Mouse (Mus musculus) intestine, embryonic 15.5 days (tissue): ENCODE results near the gene Ppm1m. TPM values are rescaled to one million over a fixed set of nuclear protein-coding genes. Genes with fewer than 3 reads are reported as not detected.
A peak's percentile ranks its signal among the peaks of the same experiment; 100 is the strongest.
"Not testable (repeated sequence)": the region's sequence is repeated elsewhere in the genome, so short reads cannot be mapped to it uniquely, and the experiment has no call there.

Experiments
- ATAC-seq: fragments of 200-750 bp; cut with Nextera tagmentation; 2 replicates; pipeline ENCODE4 v1.8.0; 2017; ENCODE audit warnings: moderate TSS enrichment, moderate library complexity
- H3K27ac ChIP-seq: fragments of 300-500 bp; sonication (generic); 2 replicates; pipeline ENCODE4 v1.5.1; 2015; ENCODE audit warnings: mild to moderate bottlenecking, inconsistent platforms
- H3K27me3 ChIP-seq: fragments of 300-500 bp; sonication (generic); replicated peaks from 2 replicates; pipeline ENCODE4 v1.6.1; 2015; ENCODE audit warnings: inconsistent platforms
- H3K36me3 ChIP-seq: fragments of 300-500 bp; sonication (generic); 2 replicates; pipeline ENCODE4 v1.6.1; 2015; ENCODE audit warnings: inconsistent platforms
- H3K4me1 ChIP-seq: fragments of 300-500 bp; sonication (generic); replicated peaks from 2 replicates; pipeline ENCODE4 v1.6.1; 2015; ENCODE audit warnings: inconsistent platforms
- H3K4me2 ChIP-seq: fragments of 300-500 bp; sonication (generic); replicated peaks from 2 replicates; pipeline ENCODE4 v1.6.1; 2015; ENCODE audit warnings: mild to moderate bottlenecking, inconsistent platforms
- H3K4me3 ChIP-seq: fragments of 300-500 bp; sonication (generic); replicated peaks from 2 replicates; pipeline ENCODE4 v1.5.1; 2015; ENCODE audit warnings: inconsistent platforms
- H3K9ac ChIP-seq: fragments of 300-500 bp; sonication (generic); 2 replicates; pipeline ENCODE4 v1.6.1; 2015; ENCODE audit warnings: inconsistent platforms
- H3K9me3 ChIP-seq: fragments of 300-500 bp; sonication (generic); 2 replicates; pipeline ENCODE4 v1.6.1; 2016; ENCODE audit warnings: inconsistent platforms
- WGBS: fragments of 180-500 bp; shearing (Covaris S2); methylation state at CpG from one replicate; pipeline ENCODE4 v1.1.7; 2015; 5-methylcytosine and 5-hydroxymethylcytosine counted together
- polyA plus RNA-seq: library from polyadenylated mRNA; unstranded; fragments of >200 nt; fragmentation: Nextera tagmentation; extraction: Ambion mirVana; gene quantifications from 2 replicates; pipeline ENCODE4 v1.2.1, GENCODE M21; 2015

Gene Ppm1m
- polyA plus RNA-seq, 1 experiment from 2014 or later: 31.7 TPM

DNA sequence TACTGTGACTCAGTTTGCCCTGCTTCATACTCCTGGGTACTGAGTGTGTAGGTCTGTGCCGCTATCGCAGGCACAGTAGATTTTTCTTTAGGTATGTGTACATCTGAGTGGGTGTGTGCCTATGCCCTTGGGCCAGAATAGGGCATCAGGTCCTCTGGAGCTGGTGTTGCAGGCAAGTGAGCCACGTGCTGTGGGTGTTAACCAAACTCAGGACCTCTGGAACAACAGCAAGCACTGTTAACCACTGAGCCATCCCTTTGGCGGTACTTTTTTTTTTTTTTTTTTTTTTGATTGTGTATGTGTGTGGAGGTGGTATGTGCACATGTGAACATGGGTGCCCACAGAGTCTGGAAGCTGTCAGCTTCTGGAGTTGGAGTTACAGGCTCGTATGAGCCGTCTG, 21.7 kb downstream of the Ppm1m start:
- H3K27ac ChIP-seq: no peak overlapping the region
- 85% methylated on average over 6 of the region's 6 CpGs for whole genome bisulfite sequencing

DNA sequence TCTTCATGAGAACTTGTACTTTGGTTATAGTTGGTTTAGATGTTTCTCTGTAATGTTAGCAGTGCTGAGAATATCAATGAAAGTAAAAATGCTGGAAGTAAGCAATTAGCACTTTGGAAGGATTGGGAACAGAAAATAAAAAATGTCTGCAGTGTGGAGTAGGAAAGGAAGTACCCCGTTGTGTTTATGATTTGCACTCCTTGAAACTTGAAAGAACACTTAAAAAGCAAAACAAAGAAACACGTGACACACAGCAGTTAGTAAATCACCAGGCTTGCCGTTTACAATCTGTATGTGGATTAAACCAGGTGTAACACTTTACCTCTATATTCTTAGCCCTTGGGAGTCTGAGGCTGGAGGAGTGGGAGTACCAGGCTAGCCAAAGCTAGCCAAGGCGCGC, 22.8 kb downstream of the Ppm1m start:
- ATAC-seq: no peak
- peaks cover 9% of the 10 kb centered on the region; the same call in 1 of the 2 replicates for H3K36me3 ChIP-seq
- no peaks in the 10 kb centered on the region for H3K27me3 ChIP-seq
- H3K27ac ChIP-seq: no peak overlapping the region
- H3K4me2 ChIP-seq: no peak overlapping the region
- H3K4me1 ChIP-seq: peaks cover 16% of the 10 kb centered on the region; the same call in 1 of the 2 replicates
- H3K4me3 ChIP-seq: no peak overlapping the region
- WGBS: 60% methylated on average over 5 of the region's 5 CpGs
- no peak overlapping the region for H3K9ac ChIP-seq
- no peaks in the 10 kb centered on the region for H3K9me3 ChIP-seq

More for the DNA sequence above, 21.7 kb downstream of the Ppm1m start:
- Histone ChIP-seq H3K4me1 (peaks cover 16% of the 10 kb centered on the region; the same call in 1 of the 2 replicates), H3K4me3 (no peak overlapping the region), H3K27me3 (no peaks in the 10 kb centered on the region), H3K9ac (no peak overlapping the region), H3K36me3 (peaks cover 15% of the 10 kb centered on the region; the same call in 1 of the 2 replicates), H3K9me3 (no peaks in the 10 kb centered on the region), H3K4me2 (no peak overlapping the region)
- no peak for ATAC-seq

DNA sequence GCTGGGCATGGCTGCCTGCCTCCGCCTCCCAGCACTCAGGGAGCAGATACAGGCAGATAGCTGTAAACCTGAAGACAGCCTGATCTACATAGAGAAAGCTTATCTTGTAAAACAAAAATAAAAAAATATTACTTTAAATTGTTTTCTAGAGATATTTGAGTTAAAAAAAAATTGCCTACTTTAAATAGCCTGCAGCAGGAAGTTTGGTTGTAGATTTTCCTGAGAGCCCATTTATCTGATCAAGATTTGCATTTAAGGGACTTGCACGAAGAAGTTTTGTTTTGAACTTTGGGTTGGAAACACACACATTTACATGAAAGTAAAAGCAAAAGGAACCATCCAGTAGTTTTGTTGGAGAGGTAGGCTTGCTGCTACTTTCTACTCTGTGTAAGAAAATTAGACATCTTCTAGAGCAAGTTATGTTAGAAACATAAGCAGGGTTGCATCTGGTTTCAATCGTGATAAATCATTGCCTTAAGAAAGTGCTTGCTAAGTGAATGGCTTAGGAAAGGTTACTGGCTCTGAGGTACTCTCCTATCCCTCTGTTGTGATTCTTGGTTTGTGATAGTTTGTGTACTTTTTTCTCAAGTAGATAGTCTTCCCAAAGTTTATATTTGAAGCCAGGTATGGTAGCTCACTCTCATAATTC, 23.9 kb downstream of the Ppm1m start:
- Histone ChIP-seq H3K4me3 (no peak overlapping the region), H3K27ac (no peak overlapping the region), H3K36me3 (0 out of 2 replicates have a peak, but pooled peaks cover 3% of the 10 kb centered on the region), H3K4me2 (no peak overlapping the region), H3K9ac (no peak overlapping the region), H3K4me1 (peaks cover 16% of the 10 kb centered on the region; the same call in 1 of the 2 replicates), H3K9me3 (no peaks in the 10 kb centered on the region), H3K27me3 (no peaks in the 10 kb centered on the region)
- no peak for ATAC-seq
- 62% methylated on average over 3 of the region's 3 CpGs for WGBS

DNA sequence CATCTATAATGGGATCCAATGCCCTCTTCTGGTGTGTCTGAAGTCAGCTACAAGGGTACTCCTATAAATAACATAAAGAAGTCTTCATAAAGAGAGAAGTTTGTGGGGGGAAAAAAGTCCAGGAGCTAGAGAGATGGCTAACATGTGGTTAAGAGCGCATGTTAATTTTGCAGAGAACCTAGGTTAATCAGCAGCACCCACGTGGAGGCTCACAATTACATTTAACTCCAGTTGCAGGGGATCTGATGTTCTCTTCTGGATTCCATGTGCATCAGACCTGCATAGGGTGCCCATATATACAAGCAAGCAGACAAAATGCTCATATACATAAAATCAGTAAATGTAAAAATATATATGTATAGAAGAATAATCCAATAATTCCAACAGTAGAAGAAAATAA, 26.2 kb downstream of the Ppm1m start:
- 61% methylated on average over 2 of the region's 2 CpGs for WGBS
- Histone ChIP-seq H3K36me3 (no peaks in the 10 kb centered on the region), H3K4me1 (peaks cover 16% of the 10 kb centered on the region; the same call in 1 of the 2 replicates), H3K27me3 (no peaks in the 10 kb centered on the region), H3K27ac (no peak overlapping the region), H3K9me3 (no peaks in the 10 kb centered on the region), H3K4me2 (peak overlapping the region; percentile 60), H3K4me3 (peak overlapping the region; percentile 20), H3K9ac (no peak overlapping the region)
- no peak for ATAC-seq

DNA sequence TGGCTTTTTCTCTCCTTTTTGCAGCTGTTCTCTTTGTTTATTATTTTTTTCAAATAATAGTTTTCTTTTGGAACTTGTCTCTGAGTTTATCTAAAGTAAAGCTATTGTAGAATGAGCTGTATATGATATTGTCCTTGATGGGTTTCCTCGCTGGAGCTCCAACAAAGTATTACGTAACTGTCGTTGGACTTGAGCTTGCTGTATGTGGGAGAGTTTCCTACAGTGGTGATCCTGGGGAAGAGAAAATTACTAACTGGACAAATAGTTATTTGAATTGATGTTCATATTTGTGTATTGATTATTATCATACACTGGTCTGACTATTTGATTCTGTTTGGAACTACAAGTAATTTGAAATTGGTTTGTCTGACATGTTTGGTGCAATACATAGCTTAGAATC, 27.0 kb downstream of the Ppm1m start:
- no peak overlapping the region for H3K9ac ChIP-seq
- H3K27me3 ChIP-seq: no peaks in the 10 kb centered on the region
- H3K4me3 ChIP-seq: peak overlapping the region; percentile 89
- H3K27ac ChIP-seq: no peak overlapping the region
- ATAC-seq: no peak
- peak overlapping the region; percentile 60 for H3K4me2 ChIP-seq
- H3K36me3 ChIP-seq: no peaks in the 10 kb centered on the region
- peaks cover 16% of the 10 kb centered on the region; the same call in 1 of the 2 replicates for H3K4me1 ChIP-seq
- H3K9me3 ChIP-seq: no peaks in the 10 kb centered on the region
- WGBS: 2% methylated on average over 3 of the region's 3 CpGs

DNA sequence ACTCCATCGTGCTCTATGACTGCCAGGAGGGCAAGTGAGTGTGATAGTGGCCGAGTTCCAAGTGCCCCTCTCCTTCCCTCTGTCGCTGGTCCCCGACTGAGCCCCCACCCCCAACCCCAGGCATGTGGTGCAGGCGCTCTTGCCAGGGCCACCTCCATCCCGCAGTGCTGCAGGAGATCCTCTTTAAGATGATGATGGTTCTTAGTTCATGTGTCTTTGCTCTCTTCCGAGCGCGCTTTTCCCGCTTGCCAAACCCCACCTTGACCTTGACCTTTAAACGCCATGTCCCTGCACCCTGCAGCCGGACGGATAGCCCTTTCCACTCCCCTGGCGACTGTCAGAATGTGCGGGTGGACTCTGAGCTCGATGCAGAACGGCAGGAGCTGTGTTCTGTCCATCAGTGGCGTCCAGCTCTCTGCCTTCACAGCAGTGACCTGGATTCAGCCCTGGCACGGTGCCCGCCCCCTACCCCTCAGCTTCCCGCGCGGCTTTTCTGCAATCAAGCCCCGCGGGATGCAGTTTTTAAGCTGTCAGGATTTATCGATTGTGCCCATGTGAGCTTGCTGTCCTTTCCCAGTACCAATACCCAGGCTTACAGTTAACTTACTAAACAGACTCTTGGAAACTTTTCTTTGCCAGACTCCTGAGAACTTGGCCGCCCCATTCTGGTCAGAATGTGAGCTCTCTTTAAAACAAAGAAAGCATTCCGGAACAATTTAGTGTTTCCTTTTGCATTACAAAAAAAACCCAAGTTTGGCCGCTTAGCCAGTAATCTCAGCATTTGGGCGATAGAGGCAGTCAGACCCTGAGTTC, 28.0 kb downstream of the Ppm1m start:
- H3K4me2 ChIP-seq: peak overlapping the region; percentile 60
- WGBS: under 1% methylated on average over 30 of the region's 30 CpGs

DNA sequence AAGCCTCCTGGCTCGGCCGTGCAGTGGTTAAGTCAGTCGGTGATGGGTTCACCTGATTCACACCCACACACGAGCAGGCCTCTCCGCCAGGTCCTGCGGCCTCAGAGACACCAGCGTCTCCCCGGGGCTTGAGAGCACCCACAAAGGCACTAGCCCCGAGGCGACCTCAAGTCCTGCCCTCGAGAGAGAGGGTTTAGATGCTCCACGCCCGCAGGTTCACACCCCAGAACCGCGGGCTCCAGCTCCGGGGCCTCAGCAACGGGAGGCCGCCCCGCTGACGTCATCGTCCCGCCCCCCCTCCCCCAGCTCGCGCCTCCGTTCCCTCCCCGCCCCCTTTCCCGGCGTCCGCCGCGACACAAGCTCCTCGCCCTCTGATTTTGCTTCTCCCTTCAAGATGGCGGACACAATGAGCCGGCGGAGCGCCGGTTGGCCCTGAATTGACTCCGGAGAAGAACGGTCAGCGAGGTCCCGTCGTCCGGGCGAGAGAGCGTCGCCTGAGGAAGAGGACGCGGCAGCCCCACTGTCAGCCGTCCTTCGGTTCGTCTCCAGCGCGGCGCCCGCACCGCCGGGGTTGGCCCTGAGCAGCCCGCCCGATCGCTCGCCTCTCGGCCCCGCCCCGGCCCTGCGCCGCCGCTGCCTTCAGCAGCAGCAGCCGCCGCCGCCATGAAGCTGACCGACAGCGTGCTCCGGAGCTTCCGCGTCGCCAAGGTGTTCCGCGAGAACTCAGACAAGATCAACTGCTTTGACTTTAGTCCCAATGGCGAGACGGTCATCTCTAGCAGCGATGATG, 28.8 kb downstream of the Ppm1m start, which contains the start of gene Wdr82:
Gene Wdr82, plus strand, starts transcription at position 373 of the 790 bp plus-strand sequence.
- H3K27me3 ChIP-seq: no peaks in the 10 kb centered on the region
- H3K4me2 ChIP-seq: peak within 1 kb of the TSS; percentile 93
- H3K9me3 ChIP-seq: no peaks in the 10 kb centered on the region
- H3K27ac ChIP-seq: peak within 1 kb of the TSS; percentile 98
- H3K4me3 ChIP-seq: peak within 1 kb of the TSS; percentile 89
- H3K9ac ChIP-seq: peak within 1 kb of the TSS; percentile 89
- H3K36me3 ChIP-seq: no peaks in the 10 kb centered on the region
- H3K4me1 ChIP-seq: peaks cover 16% of the 10 kb centered on the region; the same call in 1 of the 2 replicates
- ATAC-seq: peak; percentile 94
- 1% methylated on average over 78 of the region's 81 CpGs for WGBS

More for the DNA sequence above, 28.0 kb downstream of the Ppm1m start:
- Histone ChIP-seq H3K27me3 (no peaks in the 10 kb centered on the region), H3K9ac (peak overlapping the region; percentile 89), H3K4me1 (peaks cover 16% of the 10 kb centered on the region; the same call in 1 of the 2 replicates), H3K36me3 (no peaks in the 10 kb centered on the region), H3K27ac (peak overlapping the region; percentile 98), H3K9me3 (no peaks in the 10 kb centered on the region), H3K4me3 (peak overlapping the region; percentile 89)
- peak; percentile 56 for ATAC-seq

DNA sequence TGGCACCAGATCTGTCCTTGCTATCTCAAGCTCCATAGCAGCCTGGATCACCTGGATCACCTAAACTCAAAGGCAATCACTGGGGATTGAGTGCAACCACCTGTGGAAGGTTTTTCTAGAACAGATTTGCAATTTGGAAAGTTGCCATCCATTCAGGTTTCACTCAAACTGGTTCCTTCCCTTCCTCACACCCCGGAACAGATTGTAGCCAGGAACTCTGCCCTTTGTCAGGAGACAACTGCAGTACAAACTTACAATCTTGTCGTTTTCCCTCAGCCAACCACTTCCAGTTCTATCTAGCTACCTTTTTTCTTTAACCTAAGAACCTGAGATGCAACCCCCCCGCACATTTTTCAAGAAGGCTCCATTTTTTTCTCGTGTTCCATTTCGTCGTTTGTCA, 29.6 kb downstream of the Ppm1m start:
- no peaks in the 10 kb centered on the region for H3K27me3 ChIP-seq
- H3K9me3 ChIP-seq: no peaks in the 10 kb centered on the region
- H3K36me3 ChIP-seq: no peaks in the 10 kb centered on the region
- H3K27ac ChIP-seq: 0 out of 2 replicates have a peak overlapping the region, but pooled peaks have one; percentile 98
- H3K4me2 ChIP-seq: peak overlapping the region; percentile 93
- ATAC-seq: no peak
- no peak overlapping the region for H3K9ac ChIP-seq
- H3K4me3 ChIP-seq: no peak overlapping the region
- WGBS: 31% methylated on average over 6 of the region's 6 CpGs
- peaks cover 11% of the 10 kb centered on the region; the same call in 1 of the 2 replicates for H3K4me1 ChIP-seq

DNA sequence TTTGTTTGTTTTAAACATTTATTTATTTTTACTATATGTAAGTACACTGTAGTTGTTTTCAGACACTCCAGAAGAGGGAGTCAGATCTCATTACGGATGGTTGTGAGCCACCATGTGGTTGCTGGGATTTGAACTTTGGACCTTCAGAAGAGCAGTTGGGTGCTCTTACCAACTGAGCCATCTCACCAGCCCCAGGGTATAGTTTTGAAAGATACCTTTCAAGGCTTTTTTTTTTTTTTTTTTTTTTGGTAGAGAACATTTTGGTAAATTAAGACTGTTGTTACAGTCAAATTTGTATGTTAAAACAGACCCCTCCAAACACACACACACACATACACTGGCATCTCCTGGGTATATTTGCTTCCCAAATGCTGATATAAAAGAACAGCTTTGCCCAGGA, 30.5 kb downstream of the Ppm1m start:
- ATAC-seq, H3K9me3 ChIP-seq, H3K27me3 ChIP-seq, H3K4me3 ChIP-seq, H3K9ac ChIP-seq, H3K4me2 ChIP-seq, H3K27ac ChIP-seq, H3K4me1 ChIP-seq, H3K36me3 ChIP-seq: not testable (repeated sequence)
- WGBS: 76% methylated on average over 1 of the region's 1 CpGs

DNA sequence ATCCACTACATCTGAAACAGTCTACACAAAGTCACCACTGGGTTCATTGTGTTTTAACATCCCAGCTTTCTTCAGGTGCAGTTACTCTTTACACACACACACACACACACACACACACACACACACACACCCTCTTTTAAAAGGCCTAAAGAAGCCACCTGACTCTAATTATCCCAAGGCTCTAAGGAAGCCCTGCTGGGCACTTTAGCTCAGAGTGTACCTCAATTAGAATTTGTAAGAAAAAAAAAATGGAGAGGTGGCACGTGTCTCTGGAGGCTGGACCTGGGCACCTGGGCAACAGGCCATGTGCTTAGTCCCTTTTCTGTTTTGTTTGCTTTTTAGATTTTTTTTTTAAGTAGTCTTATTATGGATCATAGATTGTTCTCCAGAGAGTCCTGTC, 31.8 kb downstream of the Ppm1m start:
- Histone ChIP-seq H3K27me3 (no peaks in the 10 kb centered on the region), H3K9ac (no peak overlapping the region), H3K36me3 (no peaks in the 10 kb centered on the region), H3K4me1 (no peaks in the 10 kb centered on the region; the same call in 1 of the 2 replicates), H3K27ac (no peak overlapping the region), H3K9me3 (no peaks in the 10 kb centered on the region), H3K4me3 (no peak overlapping the region), H3K4me2 (no peak overlapping the region)
- ATAC-seq: no peak
- WGBS: 44% methylated on average over 1 of the region's 1 CpGs

DNA sequence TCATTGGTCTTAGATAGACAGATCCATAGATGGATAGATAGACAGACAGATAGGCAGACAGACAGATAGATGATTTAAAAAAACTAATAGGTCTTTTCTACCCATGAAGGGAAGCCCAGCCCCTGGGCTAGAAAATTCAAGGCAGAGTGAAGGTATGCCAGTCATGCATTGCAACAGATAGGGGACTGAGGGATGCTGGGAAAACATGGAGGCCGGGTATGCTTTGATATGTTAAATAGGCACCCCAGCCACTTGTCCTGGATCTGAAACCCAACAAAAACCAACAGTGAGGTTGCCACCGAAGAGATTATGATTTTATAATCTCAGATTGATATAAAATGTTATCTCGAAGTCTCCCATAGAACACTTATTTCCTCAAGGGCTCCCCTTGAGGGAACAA, 32.3 kb downstream of the Ppm1m start:
- Histone ChIP-seq H3K27ac (no peak overlapping the region), H3K36me3 (no peaks in the 10 kb centered on the region), H3K9ac (no peak overlapping the region), H3K4me3 (no peak overlapping the region), H3K9me3 (no peaks in the 10 kb centered on the region), H3K27me3 (no peaks in the 10 kb centered on the region), H3K4me2 (no peak overlapping the region), H3K4me1 (no peaks in the 10 kb centered on the region; the same call in 1 of the 2 replicates)
- WGBS: 66% methylated on average over 3 of the region's 3 CpGs
- no peak for ATAC-seq

DNA sequence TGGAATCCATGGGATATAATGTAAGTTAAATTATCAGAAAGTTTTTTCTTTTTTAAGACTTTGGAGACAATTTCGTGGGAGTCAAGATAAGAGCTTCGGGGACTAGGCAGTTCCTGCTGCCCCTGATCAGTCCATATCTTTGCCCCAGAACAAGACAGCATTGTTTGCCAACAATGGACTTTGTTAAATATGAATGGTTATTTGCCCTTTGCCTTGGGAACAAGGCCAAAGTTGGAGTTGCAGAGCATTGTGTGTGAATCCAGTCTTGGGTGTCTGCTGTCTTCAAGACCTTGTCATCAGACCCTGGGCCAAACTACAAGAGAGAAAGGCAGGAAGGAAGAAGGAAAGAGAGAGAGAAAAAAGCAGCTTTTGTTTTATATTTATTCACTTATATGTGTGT, 32.8 kb downstream of the Ppm1m start:
- no peak for ATAC-seq
- H3K9me3 ChIP-seq: no peaks in the 10 kb centered on the region
- H3K4me3 ChIP-seq: no peak overlapping the region
- no peak overlapping the region for H3K9ac ChIP-seq
- no peak overlapping the region for H3K4me2 ChIP-seq
- no peaks in the 10 kb centered on the region; the same call in 1 of the 2 replicates for H3K4me1 ChIP-seq
- H3K27me3 ChIP-seq: no peaks in the 10 kb centered on the region
- 69% methylated on average over 2 of the region's 2 CpGs for WGBS
- H3K36me3 ChIP-seq: no peaks in the 10 kb centered on the region
- H3K27ac ChIP-seq: no peak overlapping the region
